Mouse (Mus musculus) right cerebral cortex, adult 2 months (tissue): ENCODE measurements around the gene Mtrr.

Experiments used
- DNase-seq, 2 experiments: peaks; one replicate each; pipeline ENCODE4 v3.0.0; 2021 to 2022; ENCODE audit warnings: low spot score in 2 of 2

Mtrr gene

DNA sequence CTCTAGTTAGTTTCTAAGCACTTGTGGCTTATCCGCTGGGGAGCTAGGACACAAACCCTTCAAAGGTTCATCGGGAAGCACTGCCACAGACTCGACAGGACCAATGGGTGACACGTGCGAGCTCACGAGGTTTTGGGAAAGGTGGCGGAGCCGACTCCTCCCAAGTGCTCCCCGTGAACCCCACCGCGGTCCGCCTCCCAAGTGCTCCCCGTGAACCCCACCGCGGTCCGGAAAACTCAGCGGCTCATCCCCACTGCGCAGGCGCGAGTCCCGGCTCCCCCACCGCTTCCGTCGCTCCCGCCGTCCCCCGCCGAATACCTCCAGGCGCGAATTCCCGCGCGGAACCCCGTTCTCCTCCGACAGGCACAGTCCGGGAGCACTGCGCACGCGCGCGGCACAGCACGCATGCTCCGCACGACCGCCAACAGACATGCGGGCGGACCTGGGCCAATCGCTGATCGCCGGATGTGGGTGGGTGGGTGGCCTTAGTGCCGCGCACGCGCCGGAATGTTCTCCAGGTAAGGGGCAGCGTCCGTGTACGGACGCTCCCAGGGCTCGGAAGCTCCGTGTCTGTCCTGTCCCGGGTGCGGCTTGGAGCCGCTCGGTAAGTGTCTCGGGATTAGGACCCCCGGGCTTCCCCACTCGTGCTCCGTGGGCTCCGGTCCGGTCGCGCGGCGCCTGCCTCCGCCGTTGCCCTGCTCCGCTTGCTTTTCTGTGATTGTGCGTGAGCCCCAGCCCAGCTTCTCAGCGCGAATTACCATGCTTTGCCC, at the start of gene Mtrr, which contains the start of gene Fastkd3:
Gene Mtrr (minus strand): TSS at position 403 of the 770 bp plus-strand sequence.
Gene Fastkd3 (plus strand): TSS at position 488 of the 770 bp plus-strand sequence.
- DNase-seq = peak; percentile 98

DNA sequence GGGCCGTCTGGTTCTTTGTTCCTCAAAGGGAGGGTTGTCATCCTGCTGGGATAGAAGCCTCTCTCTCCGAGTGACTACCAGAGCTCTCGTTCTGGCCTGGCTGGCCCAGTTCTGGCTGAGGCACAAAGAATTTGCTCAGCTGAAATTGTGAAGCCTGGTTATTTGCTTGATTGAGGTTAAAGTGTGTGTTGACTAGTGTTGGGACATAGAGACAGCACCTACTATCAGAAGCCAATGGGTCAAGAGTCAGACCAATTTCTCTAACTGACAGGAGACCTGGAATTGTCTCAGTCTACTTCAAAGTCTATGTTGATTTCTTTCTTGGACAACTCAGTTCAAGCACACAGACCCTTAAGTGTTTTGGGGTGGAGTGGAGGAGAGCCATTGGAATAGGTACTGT, 45.1 kb upstream of the Mtrr start:
- DNase-seq = no peak

- DNase-seq = peak in 1 of 2 experiments; percentile 32
Observed at GRCm38 (mm10) chr13:68622792-68623191, 40.8 kb upstream of the Mtrr start.

GRCm38 (mm10) chr13:68607652-68608405, 25.9 kb upstream of the Mtrr start:
- DNase-seq = no peak

- no peak for DNase-seq
Observed at GRCm38 (mm10) chr13:68605689-68606126, 23.8 kb upstream of the Mtrr start.

DNA sequence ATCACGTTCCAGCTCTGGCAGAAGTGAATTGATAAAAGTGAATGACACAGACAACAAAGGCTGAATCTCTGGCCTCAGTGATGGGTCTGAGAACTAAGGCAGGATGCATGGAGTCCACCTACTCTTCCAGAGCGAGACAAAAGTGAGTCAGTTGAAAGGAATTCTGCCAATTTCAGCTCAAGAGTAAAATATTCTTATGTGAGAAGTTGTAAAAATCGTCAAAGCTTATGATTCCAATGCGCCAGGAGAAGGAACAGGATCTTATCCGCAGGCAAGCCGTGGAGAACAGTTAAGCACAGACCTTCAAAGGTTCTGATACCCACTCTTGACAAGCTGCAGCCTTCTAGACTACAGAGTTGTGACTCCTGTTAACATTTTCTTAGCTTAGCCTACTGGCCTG, 21.1 kb upstream of the Mtrr start:
- DNase-seq = no peak

GRCm38 (mm10) chr13:68601184-68601583, 19.2 kb upstream of the Mtrr start:
- DNase-seq = peak; percentile 59 to 66

DNA sequence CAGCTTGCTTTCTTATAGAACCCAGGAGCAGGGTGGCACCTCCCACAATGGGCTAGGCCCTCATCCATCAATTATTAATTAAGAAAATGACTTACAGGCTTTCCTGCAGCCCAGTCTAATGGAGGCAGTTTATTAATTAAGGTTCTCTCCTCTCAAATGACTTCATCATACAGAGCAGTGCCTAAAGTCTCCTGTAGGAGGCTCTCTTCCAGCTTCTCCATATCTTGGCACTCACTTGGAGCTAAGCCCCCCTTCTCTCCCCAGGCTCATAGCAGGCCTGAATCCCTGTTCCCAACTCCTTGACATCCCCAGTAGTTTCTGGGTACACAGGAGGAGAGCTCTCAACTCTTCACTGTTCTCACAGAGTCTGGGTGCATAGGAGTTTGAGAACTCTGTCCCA, 17.0 kb upstream of the Mtrr start:
- no peak for DNase-seq

DNA sequence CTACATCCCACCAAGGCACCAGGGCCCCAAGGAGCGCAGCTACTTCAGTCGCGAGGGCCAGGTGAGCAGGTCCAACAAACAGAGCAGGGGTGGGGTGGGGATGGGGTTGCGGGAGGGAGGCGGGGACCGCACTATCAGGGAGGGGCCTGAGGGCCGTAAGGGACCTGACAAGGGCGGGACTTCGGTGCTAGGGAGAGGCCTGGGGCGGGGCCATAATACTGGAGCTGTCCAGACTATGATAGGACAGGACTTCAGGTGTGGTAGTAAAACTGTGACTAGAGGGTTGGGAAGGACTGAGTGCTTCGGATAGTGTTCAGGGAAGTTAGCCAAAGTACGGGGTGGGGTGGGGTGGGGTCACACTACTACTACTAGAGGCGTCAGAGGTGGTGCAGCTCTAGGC, 15.7 kb upstream of the Mtrr start:
- DNase-seq = no peak

DNA sequence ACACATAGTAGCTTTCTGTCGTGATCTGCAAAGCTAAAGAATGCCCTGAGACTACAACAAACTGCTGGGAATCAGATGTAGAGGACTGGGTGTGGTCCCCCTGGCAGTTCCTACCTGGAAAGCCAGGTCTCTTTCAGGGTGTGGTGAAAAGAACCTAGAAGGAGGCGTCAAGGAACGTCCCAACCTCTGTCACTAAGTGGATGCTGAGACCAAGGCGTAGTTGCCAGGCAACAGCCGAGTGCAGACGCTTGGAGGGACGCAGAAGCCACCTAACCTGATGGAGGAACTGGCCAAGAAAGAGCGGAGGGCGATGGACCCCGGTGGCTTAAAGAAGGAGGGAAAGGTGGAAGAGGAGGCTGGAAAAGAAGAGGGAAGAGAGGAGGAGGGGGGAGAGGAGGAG, 15.2 kb upstream of the Mtrr start, which contains the start of gene 1700001L19Rik:
Gene 1700001L19Rik (plus strand): TSS at position 223 of the 400 bp plus-strand sequence.
- peak; percentile 59 to 62 for DNase-seq

DNA sequence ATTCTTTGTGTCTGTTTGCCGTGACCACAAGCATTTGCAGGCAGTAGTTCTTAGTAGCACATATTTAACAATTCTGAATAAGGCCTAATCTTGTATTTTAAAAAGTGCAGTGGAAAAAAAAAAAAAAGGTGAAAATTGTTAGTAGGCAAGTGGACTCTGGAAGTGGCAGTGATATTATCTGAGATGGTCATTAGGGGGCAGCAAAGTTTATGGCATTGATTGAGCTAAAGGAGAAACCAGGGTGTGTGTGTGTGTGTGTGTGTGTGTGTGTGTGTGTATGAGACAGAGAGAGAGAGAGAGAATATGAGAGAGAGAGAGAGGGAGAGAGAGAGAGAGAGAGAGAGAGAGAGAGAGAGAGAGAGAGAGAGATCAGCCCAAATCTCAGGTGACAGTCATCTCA, 11.8 kb upstream of the Mtrr start:
- no peak for DNase-seq

DNA sequence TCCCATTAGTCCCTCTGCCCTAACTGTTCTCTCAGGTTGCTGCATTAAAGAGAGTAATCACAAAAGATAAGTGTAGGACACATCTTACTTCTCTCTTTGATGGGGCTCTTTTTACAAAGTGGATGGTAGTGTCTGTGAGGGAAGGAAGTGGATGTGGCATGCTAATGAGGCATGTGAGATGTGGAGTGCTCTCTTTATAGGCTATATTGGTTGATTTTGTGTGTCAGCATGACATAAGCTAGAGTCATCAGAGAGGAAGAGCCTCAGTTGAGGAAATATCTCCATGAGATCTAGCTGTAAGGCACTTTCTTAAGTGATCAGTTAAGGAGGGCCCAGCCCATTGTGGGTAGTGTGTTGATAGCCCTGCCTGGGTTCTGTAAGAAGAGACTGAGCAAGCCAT, 6.4 kb upstream of the Mtrr start:
- no peak for DNase-seq

GRCm38 (mm10) chr13:68585441-68585840, 3.5 kb upstream of the Mtrr start:
- DNase-seq = no peak

DNA sequence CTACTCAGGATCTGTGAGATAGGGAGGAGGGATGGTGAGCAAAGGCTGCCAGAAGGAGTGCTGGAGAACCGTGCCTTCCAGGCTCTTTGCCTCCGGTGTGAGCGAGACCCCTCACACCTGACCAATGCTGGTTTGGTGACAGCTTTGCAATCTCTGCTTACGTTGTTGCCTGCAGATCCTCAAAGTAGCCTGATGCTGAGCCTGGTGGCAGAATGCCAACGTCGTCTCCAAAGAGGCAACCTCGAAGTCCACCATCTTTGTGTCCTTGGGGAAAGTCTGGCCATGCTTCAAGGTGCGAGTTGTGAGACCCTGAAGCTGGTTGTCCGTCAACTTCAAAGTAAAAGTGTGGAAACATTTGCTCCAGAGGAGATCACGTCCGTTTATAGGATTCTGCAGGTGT, 2.0 kb upstream of the Mtrr start:
- no peak for DNase-seq

GRCm38 (mm10) chr13:68582517-68582780, 500 bp upstream of the Mtrr start:
- DNase-seq = no peak

GRCm38 (mm10) chr13:68581086-68581740, 736 bp downstream of the Mtrr start:
- no peak for DNase-seq

- DNase-seq = peak; percentile 42 to 48
Observed at GRCm38 (mm10) chr13:68577945-68578344, 4.0 kb downstream of the Mtrr start.

- no peak for DNase-seq
Observed at GRCm38 (mm10) chr13:68574398-68574797, 7.6 kb downstream of the Mtrr start.

DNA sequence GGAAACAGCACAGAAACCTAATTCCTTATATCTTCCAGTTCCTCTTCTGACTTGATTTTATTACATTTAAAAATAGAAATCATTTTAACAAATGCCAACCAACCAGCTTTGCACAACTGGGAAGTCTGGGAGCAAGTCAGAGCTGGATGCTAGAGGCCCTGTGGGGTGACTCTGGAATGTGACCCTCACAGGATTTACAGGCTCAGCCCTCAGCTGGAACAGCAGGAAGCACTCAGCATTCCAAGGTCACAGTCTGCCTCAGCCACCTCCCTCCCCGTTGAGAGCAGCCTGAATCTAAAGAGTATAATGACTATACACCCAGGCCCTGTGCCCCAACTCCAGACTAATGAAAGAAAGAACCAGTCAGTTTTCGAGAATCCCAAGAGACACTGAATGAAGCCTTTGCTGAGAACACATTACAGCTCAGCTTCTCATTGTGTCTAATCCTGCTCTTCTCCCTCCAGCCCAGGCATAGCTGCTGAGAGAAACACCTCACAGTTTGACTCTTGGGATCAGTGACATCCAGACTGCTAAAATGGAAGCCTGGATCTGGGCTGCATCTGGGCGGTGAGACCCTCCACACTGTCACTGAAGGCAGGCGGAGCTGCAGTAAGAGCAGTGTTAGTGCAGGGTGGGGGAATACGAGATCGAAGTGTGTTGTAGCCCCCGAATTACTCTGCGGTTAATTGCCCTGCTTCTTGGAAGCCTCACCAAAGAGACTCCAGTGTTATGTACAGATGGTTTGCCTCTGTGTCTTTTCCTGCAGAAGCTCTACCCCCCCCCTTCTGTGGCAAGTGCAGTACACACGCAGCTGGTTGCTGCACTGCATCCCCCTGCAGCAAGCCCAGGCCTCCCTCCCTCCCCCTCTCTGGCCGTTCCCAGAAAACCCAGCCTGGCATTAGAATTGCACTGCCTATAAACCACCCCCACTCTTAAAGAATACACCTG, 8.7 kb downstream of the Mtrr start:
- DNase-seq = no peak

GRCm38 (mm10) chr13:68572247-68572646, 9.7 kb downstream of the Mtrr start:
- DNase-seq = no peak

DNA sequence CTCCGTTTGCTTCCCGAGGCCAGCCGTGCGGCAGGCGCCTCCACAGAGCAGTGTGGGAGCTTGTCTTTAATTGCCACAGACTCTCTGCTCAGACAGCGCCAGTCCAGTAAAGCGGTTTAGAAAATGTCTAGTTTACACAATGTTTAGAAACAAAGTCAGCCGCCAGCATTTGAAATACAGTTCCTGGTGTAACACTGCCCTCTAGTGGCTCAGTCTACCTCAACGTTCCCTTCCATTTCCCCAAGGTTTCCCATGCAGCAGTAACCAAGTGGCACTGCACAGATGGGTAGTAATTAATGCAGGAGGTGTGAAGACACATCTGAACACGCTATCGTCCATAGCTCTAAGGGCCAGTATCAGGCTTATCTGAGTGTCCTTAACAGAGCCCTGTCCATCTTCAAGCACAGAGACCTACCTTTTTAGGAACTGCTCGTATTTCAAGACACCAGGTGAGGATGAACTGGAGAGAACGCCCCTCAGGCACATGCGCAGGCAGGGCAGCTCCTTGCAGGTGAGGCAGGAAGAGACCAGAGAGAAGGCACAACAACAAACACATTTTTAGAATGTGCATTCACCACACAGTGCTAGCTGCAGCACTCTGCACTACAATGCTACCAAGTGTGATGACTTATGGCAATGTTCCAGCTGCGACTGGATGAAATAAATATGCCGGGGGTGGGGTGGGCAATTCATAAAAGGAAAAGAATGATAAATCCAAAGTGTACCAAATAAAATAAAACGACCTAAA, 12.2 kb downstream of the Mtrr start:
- DNase-seq = peak; percentile 90
